Mouse (Mus musculus) lung, postnatal 0 days (tissue): ENCODE data around the gene A4galt.

ENCODE experiments used
- CTCF ChIP-seq: IDR thresholded peaks from 2 replicates; pipeline ENCODE4 v1.5.1; 2016; ENCODE audit warnings: antibody characterized with exemption, mild to moderate bottlenecking
- EP300 ChIP-seq: IDR thresholded peaks from 2 replicates; pipeline ENCODE4 v1.6.1; 2016; ENCODE audit warnings: antibody characterized with exemption, mild to moderate bottlenecking, control low read depth

- TF ChIP-seq CTCF (no peak), EP300 (peak; percentile 72)
Measured at GRCm38 (mm10) chr15:83215322-83216216, 36.0 kb downstream of the A4galt start.
